Mouse (Mus musculus) granulocyte monocyte progenitor cell, adult 5-6 weeks (primary cell): ENCODE measurements around the gene Nsf. TPM values are rescaled to one million over a fixed set of nuclear protein-coding genes. Genes with fewer than 3 reads are reported as not detected.

Source experiments
- ATAC-seq: replicated peaks from 2 replicates; pipeline ENCODE4 v1.8.0; 2016; ENCODE audit warnings: mild to moderate bottlenecking, moderate TSS enrichment, inconsistent platforms; ENCODE audit not compliant: poor library complexity, severe bottlenecking
- total RNA-seq, 2 experiments: library from RNA; stranded (forward) in 1 of 2; stranded (reverse) in 1 of 2; fragments of 200-712, 200-1000 nt in 1 of 2; fragments of >200 nt in 1 of 2; fragmentation: Nextera tagmentation in 1 of 2; gene quantifications; 2 replicates each; pipeline ENCODE4 v1.2.3; 2014 to 2017

Gene Nsf
- total RNA-seq, 2 experiments from 2014 or later: 32.9 to 54.7 TPM

DNA sequence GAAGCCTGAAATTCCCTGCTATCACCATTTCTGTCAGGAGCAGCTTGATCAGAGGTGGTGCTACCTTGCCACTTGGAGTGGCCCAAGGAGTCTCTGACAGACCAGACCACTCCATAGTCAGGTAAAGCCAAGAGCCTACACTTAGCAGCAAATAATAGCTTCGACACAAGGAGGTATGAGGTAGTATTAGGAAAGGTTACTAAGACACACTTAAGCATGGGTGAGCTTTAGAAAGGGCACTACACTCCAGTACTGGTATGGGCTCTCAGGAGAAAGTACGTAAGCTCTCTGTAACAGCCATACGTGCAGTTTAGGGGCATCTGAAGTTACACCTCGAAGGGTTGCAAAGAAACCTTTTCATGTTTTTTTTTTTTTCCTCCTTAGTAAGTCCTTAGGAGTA is 11.1 kb downstream of the Nsf start:
- no peak for ATAC-seq

DNA sequence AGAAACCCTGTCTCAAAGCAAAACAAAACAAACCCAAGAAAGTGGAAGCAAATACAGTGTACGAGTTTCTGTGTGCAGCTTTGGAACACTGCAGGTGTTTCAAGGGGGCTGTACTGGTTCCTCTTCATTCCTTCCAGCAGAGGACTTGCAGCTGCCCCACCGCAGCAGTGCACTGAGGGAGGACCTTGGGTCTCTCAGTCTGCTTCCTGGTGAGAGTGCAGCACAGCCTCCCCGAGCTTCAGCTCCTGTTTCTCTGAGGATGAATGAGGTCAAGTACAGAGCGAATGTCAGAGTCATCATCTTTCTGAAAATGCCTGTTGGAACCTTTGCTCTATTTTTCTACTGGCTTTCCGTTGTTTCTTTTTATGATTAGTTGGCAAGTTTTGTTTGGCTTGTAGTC is 12.5 kb downstream of the Nsf start:
- ATAC-seq: no peak

DNA sequence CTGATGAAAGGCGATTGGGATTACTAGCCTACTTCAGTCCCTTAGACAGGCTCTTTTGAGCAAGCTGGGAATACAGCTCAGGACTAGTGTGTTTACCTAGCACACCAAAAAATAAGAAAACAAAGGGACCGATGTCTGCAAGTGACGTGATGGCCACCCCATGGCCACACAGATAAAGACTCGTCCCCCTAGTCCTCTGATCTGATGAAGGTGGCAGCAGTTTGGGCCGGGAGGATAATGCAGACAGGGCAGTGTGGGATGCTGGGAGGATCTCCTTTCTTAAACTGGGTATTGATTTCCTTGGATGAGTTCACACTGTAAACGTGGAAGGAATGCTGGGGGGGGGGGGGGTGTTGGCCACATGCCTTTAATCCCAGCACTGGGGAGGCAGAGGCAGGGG is 13.0 kb downstream of the Nsf start:
- no peak for ATAC-seq

DNA sequence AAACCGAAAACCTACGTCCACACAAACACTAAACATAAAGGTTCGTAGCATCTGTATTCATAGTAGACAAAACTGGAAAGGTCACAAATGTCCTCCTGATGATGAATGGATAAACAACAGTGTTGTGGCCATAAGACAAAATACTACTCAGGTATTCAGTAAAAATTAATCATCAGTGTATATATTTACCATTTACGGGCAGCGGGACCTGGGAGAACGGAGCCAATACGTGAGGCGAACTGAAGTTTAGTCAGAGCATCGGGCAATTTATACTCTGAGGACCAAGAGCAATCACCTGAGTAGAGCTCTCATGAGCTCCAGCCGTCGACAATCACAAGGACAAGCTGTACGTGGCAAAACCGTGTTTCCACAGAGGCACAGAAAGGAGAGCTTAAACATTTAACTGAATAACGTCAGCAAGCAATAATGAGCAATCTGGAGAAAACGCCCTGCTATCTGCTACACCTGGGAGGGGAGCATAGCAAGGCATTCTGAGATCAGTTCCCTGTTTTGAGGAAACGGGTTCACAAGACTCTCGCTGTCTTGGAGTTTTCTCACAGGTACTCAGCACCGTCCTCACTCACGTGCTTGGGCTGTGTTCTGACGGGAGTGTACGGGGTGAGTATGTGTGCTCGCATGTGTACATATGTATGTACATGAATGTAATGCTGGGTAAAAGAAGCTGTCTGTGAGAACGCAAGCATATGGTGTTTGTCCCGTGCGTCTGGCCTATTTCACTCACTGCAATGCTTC is 15.7 kb downstream of the Nsf start:
- ATAC-seq: no peak

DNA sequence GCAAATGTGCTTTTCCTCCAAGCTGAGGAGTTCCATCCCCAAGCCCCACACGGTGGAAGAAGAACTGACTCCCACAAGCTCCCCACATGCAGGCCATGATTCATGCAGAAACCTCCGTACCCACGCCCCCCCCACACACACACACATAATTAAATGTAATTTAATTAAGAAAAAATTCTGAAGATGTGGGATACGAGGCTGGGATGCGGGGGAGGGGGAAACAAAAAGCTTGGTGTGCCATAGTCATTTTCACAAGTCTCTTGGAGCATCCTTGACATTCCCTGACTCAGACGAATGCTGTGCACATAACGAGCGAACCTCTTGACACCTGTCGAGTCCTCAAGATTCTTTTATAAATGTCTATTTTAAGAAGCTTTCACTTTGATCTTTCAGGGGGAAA is 16.4 kb downstream of the Nsf start:
- no peak for ATAC-seq

DNA sequence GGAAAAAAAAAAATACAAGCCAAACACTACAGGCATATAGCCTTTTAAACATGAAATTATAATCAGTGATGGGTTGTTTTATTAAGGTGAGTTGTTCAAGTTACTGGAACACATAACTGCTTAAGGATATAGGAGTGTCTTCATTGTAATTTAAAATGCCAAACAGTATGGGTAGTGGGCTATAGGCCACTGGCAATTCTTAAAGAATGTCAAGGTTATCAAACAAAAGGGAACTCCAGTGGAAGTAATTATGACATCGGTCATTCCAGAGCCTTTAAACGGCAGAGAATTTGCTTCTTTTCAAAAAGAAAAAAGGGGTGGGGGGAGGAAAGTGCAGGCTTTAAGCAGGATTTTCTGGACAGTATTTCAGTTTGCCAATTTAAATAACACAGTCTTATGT is 18.1 kb downstream of the Nsf start:
- ATAC-seq: no peak

DNA sequence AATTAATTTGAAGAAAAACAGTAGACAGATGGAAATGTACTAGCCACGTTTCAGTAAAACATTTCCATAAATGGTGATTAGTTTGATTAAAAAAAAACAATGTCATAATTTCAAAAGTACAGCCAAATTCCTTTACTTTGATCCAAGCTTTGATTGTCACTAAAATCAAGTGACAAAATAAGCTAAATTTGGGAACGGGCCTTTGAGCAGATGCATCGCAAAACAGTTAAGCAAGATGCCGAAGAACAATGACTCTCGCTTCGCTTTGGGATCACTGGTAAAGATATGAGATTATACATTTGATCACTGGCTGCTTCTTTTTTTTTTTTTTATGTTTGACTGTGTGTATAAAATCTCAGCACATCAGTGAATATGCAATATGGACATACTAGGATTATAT is 20.0 kb downstream of the Nsf start:
- no peak for ATAC-seq

DNA sequence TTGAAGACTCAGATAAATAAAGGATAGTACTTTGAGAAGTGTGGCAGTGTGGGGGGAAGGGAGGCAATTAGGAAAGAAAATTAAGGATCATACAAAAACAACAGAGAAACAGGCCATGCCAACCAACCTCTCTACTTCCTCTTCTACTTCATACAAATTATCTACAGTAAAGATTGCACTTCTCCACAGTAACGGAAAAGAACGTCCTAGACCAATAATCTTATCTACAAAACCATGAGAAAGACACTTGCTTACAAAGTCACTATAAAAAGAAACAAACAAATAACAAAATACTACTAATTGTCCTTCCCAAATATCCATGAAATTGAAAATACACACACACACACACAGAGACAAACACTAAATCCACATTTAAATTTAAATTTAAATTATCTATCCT is 29.9 kb downstream of the Nsf start:
- no peak for ATAC-seq

DNA sequence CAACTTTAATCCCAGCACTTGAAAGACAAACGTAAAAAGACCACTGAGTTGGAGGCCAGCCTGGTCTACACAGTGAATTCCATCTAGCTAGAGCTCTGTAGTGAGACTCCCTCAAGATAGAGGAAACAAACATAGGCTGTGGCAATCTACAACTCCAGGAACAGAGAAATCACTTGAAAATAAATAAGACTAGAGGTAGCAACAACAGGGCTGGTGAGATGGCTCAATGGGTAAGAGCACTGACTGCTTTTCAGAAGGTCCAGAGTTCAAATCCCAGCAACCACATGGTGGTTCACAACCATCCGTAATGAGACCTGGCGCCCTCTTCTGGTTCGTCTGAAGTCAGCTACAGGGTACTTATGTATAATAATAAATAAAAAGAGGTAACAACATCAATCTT is 30.6 kb downstream of the Nsf start:
- ATAC-seq: no peak

DNA sequence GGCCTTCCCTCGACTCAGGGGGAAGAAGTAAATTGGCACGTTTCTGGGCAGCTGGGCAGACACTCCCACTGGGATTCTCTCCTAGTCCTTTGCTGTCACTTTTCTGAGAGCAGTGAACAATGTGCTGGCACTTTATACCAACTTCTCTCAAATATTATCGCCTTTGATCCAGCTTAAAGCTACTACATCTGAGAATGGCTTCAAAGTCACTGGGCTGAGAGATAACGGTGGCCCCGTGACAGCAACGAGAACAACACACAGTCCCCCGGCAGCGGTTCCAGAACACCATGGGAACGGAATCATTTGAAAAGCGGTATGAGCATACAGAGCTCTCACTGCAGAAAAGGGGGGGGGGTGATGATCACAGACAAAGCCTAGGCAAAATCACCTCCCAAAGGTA is 31.0 kb downstream of the Nsf start:
- ATAC-seq: no peak

DNA sequence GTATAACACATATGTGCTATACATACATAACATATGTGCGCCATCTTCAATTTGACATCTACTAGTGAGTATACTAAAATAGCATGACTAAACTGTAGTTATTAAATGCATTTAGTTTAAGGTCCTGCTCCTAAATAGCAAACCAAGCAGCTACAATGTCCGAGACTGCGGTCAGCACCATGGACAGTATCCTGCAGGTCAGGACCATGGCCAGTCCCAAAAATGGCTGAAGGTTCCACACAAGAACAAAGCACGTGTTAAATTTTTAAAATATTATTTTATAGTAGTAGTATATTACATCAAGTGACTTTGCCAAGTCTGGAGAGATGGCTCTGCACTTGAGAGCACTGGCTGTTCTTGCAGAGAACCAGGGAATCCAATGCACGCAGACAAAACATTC is 33.2 kb downstream of the Nsf start:
- peak; percentile 58 for ATAC-seq

DNA sequence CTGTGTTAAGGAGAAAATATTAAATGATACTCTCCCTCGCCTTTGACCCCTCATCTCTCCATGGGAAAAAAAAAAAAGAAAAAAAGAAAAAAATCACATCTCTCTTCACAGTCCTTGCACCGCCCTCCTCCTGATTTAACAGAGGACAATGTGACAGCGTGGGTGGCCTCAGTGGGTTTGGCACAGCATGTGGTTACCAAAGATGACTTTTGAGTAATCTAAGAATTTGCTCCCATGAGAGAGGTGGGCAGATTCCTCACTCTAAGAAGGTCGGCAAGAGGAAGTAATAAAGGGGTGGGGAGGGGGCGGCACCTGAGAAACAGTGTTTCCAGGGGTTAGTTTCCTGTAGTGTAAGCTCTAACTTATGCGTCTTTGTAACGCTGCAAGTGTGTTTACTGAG is 37.0 kb downstream of the Nsf start:
- no peak for ATAC-seq

DNA sequence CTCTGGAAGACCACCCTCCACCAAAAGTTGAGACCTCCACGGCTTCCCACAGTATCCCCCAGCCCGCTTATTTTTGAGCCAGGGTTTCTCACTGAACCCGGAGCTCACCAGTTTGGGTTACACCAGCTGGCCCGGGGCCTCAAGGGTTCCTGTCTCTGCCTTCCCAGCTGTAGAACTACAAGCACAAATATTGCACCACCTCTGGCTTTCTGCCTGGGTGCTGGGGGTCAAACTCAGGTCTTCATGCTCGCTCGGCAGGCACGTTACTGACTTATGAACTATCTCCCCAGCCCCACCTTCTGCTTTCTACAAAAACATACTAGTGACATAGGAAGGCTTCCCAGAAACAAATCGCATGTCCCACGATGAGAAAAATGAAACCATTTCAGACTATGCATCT is 38.2 kb downstream of the Nsf start:
- no peak for ATAC-seq

DNA sequence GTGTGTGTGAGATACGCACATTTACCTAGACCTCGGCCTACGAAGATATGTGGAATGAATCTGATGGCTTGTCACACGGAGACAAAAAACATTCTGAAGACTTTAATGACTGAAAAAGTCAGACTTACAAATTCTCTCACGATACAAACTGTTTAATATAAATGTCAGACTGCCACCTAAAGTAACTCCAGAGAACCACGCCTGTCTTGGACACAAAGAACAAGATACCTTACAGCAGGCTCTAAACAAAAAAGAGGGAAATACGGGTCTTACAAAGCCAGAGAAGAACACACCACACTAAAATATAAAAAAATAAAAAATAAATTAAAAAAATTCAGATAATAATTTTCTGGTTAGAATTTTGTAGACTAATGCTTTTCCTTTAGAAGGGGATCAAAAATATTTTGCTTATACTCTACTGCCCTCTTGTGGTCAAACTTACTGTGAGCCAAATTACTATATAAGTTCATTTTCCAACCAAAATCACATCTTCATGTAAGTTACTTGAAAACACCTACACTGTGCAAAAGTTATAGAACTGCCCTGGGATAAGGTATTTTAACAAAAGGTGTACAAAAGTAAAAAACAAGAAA is 42.8 kb downstream of the Nsf start:
- ATAC-seq: no peak

DNA sequence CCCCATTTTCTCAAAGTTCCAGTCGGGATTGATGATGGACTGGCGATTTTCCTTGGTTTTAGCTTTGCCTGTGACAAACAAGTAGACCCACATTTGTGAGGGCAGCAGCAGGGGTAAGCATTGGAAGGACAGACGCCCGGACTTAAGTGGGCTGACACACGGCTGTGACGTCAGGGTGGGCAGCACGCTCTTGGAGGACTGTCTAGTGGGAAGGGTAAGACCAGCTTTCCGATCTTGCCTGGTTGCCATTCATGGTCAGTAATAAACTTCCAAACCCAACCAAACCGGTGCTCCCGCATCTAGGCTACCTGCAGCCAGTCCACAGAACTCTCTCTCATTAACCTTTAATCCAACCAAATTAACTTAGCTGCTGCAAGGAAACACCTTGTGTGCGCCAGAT is 43.3 kb downstream of the Nsf start:
- no peak for ATAC-seq

DNA sequence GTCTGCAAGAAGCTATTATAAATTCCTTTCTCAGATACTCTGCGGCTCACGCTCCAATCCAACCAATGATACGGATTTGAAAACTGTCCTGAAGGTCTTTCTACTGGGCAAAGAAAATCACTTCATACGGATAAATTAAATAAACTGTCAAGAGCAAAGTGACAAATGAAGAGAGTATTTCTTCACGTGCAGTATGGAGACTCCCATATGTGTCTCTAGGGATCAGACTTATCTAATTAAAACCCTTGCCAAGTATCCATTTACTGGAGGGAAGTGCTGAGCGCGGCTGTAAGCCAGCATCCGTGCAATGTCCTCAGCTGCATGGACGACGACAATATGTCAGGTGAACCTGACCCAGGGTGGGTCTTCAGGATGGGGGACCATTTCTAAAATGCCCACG is 44.0 kb downstream of the Nsf start:
- no peak for ATAC-seq

DNA sequence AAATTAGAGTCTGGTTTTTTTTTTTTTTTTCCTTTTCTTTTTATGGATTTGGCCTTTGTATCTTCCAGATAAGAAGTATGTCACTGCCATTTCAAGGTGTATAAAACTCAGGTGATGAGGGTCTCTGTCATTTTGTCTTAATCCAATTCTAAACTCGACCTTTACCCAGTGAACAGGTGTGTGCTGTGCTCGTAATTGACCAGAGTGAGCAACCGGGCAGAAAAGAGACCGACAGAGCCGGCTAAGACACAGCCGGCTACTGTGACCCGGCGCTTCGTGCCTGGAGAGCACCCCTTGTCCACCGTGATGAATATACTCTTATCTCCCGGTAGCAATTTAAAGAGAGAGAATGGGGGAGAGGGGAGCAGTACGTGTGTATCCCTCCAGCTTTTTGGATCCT is 44.5 kb downstream of the Nsf start:
- no peak for ATAC-seq

DNA sequence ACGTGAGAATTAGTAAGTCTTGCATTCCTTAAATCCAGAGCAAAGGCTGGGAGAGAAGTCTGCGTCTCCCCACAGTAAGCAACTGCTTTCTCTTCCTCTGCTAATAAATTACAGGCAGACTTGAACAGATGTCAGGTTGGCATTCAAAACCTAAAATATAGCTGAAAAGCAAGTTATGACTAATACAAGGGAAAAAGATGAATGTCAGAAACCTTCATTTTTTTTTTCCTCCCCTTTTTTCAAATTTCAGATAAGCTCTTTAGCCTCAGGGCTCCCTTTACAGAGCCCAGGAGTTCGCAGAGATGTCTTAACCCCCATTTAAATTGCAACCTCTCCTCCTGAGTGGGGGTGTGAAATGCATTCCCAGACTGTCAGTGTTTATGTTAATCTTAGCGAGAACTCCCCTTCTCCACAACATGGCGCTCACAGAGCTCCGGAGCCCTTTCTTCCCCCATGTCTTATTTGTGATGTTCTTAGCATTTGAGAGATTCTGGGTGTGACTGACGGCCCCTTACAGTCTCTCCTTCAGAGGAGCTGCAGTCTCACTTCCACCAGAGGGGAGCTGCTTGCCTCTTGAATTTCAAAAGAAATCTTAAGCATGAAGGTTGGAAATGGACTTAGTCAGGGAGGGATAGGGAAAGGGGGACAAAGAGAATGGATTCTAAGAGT is 47.7 kb downstream of the Nsf start:
- ATAC-seq: no peak

DNA sequence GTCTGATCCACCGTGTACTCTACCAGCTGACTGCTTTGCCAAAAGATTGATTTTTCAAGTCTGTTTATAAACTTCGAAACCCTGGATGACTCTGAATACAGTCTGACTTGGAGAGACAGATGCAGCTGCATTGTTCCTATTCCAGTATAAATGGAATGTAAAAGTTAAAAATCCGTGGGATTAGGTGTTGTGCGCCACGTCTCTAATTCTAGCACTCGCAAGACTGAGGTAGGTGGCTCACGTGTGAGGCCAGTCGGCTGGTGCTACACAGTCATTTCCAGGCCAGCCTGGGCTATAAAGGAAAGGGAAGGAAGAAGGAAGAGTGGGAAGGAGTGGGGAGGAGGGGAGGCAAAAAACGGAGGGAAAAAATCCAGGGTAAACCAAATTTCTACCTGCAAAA is 48.4 kb downstream of the Nsf start:
- ATAC-seq: no peak

DNA sequence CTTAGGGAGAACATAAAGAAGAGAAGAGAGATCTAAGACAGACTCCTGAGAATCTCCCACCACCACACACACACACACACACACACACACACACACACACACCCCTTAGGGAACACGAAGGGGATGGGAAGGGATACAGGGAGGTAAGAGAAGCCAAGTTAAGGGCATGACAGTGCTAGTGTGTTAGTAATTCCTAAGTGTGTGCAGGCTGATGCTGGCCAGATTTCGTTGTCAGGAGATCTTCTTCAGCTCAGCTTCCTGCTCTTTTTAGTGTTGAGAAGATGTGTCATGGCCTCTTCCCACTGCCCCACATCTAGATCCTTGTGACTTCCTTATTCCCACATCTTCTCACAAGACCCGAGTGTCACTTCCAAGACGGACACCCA is 52.3 kb downstream of the Nsf start:
- ATAC-seq: no peak

DNA sequence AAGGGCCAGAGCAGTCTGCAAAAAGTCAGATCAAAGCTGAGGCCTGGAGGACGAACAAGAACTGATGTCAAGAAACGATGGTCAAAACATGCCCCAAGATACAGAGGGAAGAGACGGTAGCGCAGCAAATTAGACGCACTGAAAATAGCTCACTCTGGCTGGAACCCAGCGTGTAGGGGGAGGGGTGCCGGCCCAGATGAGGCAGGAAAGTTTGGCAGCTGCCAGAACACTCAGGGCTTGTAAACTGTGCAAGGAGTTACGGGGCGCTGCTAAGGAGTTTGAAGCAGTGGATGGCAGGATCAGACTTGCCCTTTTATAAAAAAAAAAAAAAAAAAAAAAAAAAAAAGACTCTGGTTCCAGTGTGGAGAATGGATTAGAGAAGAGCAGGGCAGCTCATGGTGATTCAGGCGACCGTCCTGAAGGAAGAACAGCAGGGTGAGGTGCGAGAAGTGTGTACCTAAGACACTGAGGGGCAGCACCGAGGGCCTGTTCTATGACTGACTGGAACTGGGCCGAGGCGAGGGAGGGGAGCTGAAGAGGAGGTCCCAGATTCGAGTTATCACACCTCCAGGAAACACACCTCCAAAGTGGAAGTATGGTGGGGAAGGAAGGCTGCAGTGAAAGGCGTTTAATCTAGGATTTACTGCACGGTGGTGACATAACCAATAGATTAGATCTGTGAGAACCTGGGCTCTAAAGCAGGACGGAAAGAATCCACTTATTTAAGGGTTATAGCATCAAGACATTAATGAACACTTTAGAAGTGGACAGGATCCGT is 52.9 kb downstream of the Nsf start:
- ATAC-seq: no peak
